Mouse (Mus musculus): Measurements from ENCODE around the gene Trim32. TPM values are rescaled to one million over a fixed set of nuclear protein-coding genes. Genes with fewer than 3 reads are reported as not detected.

Trim32 gene
- total and polyA plus RNA-seq, 2 experiments: 3.0 to 8.8 TPM

DNA sequence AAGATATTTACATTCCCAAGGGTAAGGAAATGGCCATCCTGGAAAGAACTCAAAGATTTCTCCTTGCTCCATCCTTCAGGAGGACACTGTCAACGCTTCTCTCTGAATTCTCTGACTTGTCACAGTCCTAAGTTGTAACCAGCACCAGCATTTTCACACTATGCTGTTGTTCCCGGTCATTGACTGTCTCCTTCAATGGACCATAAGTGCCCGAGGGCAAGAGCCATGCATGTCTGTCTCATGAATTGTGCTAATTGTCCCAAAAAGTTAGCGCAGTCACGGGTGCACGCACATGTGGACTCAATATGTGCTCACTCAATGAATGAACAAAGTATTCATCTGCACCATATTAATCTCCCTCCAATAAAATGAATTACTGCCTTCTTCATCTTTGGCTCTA, 58.4 kb downstream of the Trim32 start:
- H3K4me3 ChIP-seq (ENCODE audit: insufficient read depth, low read depth, low read length): no peak overlapping the region
- H3K27ac ChIP-seq (replicated peaks; ENCODE audit: insufficient read depth, low read depth, low read length): no peak overlapping the region
- H3K9ac ChIP-seq (ENCODE audit: low read depth, low read length): no peak overlapping the region
- no peaks in the 10 kb centered on the region for H3K36me3 ChIP-seq (ENCODE audit: control insufficient read depth, insufficient read depth, low read length)
- H3K79me2 ChIP-seq (ENCODE audit: control insufficient read depth, insufficient read depth, low read length): no peaks in the 10 kb centered on the region
- WGBS: 82% methylated on average over 6 of the region's 6 CpGs
- DNase-seq (ENCODE audit: extremely low read depth, low read depth, low spot score): no peak
- TF ChIP-seq CTCF (IDR thresholded peaks at IDR 0.05; ENCODE audit: low read depth, low read length) (no peak), POLR2A (IDR thresholded peaks at IDR 0.05; ENCODE audit: extremely low read depth, insufficient read depth, low read length) (no peak)
- H3K27me3 ChIP-seq (ENCODE audit: control insufficient read depth, insufficient read depth, low read length): no peaks in the 10 kb centered on the region
- H3K4me1 ChIP-seq (ENCODE audit: control insufficient read depth, insufficient read depth, low read length): no peaks in the 10 kb centered on the region
